Mouse (Mus musculus) cerebellum, adult 2 months (tissue): ENCODE measurements around the gene Cuedc2.

Experiments used
- CTCF ChIP-seq: fragments of 200-500 bp; IDR thresholded peaks from 2 replicates; pipeline ENCODE4 v1.5.1; 2011; ENCODE audit warnings: low read depth, mild to moderate bottlenecking, control low read depth, low read length, moderate library complexity, borderline replicate concordance; ENCODE audit not compliant: insufficient read depth
- POLR2A ChIP-seq: fragments of 200-500 bp; IDR thresholded peaks from 2 replicates; pipeline ENCODE4 v1.6.1; 2011; ENCODE audit warnings: low read length, control low read depth, borderline replicate concordance; ENCODE audit not compliant: insufficient read depth

- no peak for TF ChIP-seq CTCF
- no peak for TF ChIP-seq POLR2A
Measured at GRCm38 (mm10) chr19:46323716-46324115, 14.8 kb downstream of the Cuedc2 start.
